Mouse (Mus musculus) spleen, adult 2 months (tissue): ENCODE data around the gene Rpe.

Source experiments
- CTCF ChIP-seq: fragments of 200-500 bp; IDR thresholded peaks from 2 replicates; pipeline ENCODE4 v1.5.1; 2011; ENCODE audit warnings: mild to moderate bottlenecking, inconsistent platforms; ENCODE audit not compliant: insufficient read depth, insufficient read length, insufficient replicate concordance; ENCODE audit errors: extremely low read depth
- POLR2A ChIP-seq: fragments of 200-500 bp; IDR thresholded peaks from 2 replicates; pipeline ENCODE4 v1.6.1; 2011; ENCODE audit warnings: low read depth, low read length, inconsistent platforms

GRCm38 (mm10) chr1:66730581-66730980, 29.9 kb downstream of the Rpe start:
- TF ChIP-seq CTCF (no peak), POLR2A (no peak)
